Mouse (Mus musculus): ENCODE results near the gene Cdc14a. TPM values are rescaled to one million over a fixed set of nuclear protein-coding genes. Genes with fewer than 3 reads are reported as not detected.

The Cdc14a gene
- polyA plus RNA-seq, 1 experiment from 2014 or later, result 19.7 TPM

DNA sequence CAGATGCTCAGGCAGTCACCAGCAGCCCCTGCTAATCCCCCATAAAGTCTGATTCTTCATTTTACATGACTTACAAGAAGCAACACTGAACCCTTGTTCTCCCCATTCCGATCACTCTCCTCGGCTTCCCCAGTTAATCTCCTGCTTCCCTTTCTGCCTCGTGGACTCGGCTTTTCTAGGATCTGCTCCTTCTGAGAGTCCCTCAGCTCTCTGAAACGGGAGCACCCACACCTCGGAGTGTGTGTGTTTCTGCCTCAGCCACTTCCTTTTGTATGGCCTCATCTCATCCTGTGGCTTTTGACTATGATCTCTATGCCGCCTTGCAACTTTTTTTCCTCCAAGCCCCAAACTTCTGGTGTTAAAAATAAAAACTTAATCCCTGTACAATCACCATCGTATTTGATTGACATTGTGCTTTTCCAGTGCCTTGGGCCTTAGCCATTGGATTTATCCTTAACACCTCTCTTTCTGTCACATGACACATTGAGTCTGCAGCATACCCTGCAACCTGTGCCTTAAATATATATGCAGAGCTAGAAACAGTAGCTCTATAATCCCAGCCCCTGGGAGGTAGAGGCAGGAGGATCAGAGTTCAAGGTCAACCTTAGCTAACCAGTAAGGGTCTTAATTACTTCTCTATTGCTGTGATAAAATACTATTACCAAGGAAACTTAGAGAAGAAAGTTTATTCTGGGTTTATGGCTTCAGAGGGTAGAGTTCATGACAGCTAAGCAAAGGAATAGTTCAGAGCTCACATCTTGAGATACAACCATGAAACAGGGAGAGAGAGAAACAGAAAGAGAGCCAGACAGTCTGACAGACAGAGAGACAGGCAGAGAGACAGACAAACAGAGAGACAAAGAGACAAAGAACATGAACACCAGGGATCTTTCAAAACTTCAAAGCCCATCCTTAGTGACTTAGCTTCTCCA is 16.5 kb upstream of the Cdc14a start:
- H3K4me1 ChIP-seq (ENCODE audit: control insufficient read depth, insufficient read depth, low read length), result no peaks in the 10 kb centered on the region
- no peaks in the 10 kb centered on the region for H3K27me3 ChIP-seq (ENCODE audit: control insufficient read depth, insufficient read depth, low read length)
- no peaks in the 10 kb centered on the region for H3K36me3 ChIP-seq (ENCODE audit: control insufficient read depth, insufficient read depth, low read length)
- no peak overlapping the region for H3K9ac ChIP-seq (ENCODE audit: low read length)
- ATAC-seq (ENCODE audit: insufficient read depth, low FRiP score, low TSS enrichment) (no peak), DNase-seq (ENCODE audit: low spot score) (no peak)
- no peaks in the 10 kb centered on the region for H3K9me3 ChIP-seq (ENCODE audit: control insufficient read depth, low read length)
- no peak overlapping the region for H3K27ac ChIP-seq (ENCODE audit: low read depth, low read length)
- no peak overlapping the region for H3K4me3 ChIP-seq (ENCODE audit: low read depth, low read length)
- no peak overlapping the region for H3K4me2 ChIP-seq (ENCODE audit: low read depth)
- WGBS, result 79% methylated on average over 8 of the region's 8 CpGs

DNA sequence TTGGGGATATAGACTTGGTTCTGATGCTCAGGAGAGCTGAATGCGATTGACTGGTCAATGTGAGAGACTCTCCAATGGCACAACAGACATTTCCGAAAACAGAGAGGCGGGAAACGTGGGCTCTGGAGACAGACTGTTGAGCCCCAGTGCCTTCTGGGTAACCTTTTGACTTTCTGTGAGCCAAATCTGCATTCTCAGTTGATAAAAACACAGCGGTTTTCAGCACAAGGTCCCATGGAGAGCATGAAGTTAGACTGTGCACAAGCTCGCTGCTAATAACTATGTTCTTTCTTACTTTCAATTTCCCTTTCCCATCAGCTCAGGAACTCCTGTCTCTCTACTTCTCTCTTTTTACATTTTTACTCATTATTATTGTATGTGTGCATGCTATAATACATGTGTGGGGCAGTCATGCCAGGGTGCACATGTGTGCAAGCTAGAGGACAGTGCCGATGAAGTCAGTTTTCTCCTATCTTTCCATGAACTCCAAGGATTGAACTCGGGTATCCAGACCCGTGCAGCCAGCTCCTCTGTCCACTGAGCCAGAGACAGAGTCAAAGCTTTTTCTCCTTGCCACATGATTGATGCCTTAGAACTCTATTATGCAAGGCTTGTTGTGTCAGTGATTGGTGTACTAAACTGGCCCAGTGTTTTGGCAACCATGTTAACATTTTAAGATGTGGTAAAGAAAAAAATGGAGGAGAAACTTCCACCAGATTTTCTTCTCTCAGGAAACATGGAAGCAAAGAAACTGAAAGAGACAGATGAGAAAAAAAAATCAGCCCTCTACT is 13.2 kb upstream of the Cdc14a start:
- no peak for ATAC-seq (ENCODE audit: insufficient read depth, low FRiP score, low TSS enrichment)
- DNase-seq (ENCODE audit: low spot score), result no peak
- no peak overlapping the region for H3K27ac ChIP-seq (ENCODE audit: low read depth, low read length)
- H3K36me3 ChIP-seq (ENCODE audit: control insufficient read depth, insufficient read depth, low read length), result no peaks in the 10 kb centered on the region
- no peak overlapping the region for H3K4me3 ChIP-seq (ENCODE audit: low read depth, low read length)
- no peaks in the 10 kb centered on the region for H3K4me1 ChIP-seq (ENCODE audit: control insufficient read depth, insufficient read depth, low read length)
- 89% methylated on average over 9 of the region's 9 CpGs for WGBS
- H3K9me3 ChIP-seq (ENCODE audit: control insufficient read depth, low read length), result no peaks in the 10 kb centered on the region
- H3K9ac ChIP-seq (ENCODE audit: low read length), result no peak overlapping the region
- H3K4me2 ChIP-seq (ENCODE audit: low read depth), result no peak overlapping the region
- H3K27me3 ChIP-seq (ENCODE audit: control insufficient read depth, insufficient read depth, low read length), result no peaks in the 10 kb centered on the region

DNA sequence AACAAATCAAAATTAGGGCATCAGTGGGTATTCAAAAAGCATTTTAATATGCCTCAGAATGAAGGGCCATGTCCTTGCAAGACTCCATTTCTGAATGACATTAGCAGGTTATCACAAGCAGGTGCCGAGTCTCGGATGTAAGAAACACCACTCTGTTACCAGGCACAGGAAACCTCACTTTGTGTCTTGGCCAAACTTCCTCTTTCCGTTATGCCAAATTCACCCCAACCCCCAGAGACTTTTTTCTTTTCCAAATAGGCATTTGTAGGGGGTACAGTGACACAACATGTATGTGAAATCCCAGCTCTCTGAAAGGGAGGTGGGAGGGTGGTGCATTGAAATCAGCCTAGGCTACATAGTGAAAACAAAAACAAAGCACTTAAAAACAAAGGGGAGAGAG is 12.3 kb upstream of the Cdc14a start:
- no peak overlapping the region for H3K4me3 ChIP-seq (ENCODE audit: low read depth, low read length)
- no peaks in the 10 kb centered on the region for H3K9me3 ChIP-seq (ENCODE audit: control insufficient read depth, low read length)
- no peaks in the 10 kb centered on the region for H3K36me3 ChIP-seq (ENCODE audit: control insufficient read depth, insufficient read depth, low read length)
- no peak overlapping the region for H3K27ac ChIP-seq (ENCODE audit: low read depth, low read length)
- H3K4me2 ChIP-seq (ENCODE audit: low read depth), result no peak overlapping the region
- no peaks in the 10 kb centered on the region for H3K27me3 ChIP-seq (ENCODE audit: control insufficient read depth, insufficient read depth, low read length)
- H3K9ac ChIP-seq (ENCODE audit: low read length), result no peak overlapping the region
- H3K4me1 ChIP-seq (ENCODE audit: control insufficient read depth, insufficient read depth, low read length), result no peaks in the 10 kb centered on the region
- ATAC-seq (ENCODE audit: insufficient read depth, low FRiP score, low TSS enrichment), result no peak
- no peak for DNase-seq (ENCODE audit: low spot score)
- WGBS, result 83% methylated on average over 3 of the region's 3 CpGs

DNA sequence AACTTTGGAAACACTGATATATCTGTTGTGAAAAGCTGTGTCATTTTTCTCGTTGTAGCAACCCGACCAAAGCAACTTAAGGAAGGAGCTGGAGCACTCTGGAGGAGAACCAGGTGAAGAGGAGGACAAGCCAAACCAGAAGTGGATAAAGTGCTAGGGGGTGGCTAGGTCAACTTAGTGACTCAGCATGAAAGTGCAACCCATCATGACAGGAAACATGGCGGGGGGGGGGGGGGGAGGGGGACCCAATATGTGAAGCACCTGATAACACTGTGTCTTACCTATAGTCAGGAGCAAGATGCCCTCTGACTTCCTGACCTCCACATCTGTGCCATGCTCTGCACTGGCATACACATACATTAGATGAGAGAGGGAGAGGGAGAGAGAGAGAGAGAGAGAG is 10.9 kb upstream of the Cdc14a start:
- WGBS, result 84% methylated on average over 2 of the region's 3 CpGs
- no peak for DNase-seq (ENCODE audit: low spot score)
- no peak overlapping the region for H3K4me3 ChIP-seq (ENCODE audit: low read depth, low read length)

DNA sequence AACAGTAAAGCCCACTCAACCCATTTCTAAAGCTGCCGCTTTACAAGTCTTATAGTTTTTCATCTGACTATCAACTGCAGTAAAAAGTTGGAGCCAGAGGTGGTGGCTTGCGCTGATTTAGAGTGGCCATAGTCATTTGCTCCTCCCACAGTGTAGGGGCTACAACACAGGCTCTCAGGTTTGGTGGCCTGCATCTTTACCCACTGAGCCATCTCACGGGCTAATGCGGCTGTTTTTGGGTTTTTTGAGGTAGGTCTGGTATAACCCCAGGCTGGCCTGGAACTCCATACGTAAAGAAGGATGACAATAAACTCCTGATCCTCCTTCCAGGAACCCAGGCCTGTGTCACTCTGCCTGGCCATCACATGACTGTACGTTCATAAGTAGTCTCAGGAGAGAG is 2.1 kb upstream of the Cdc14a start:
- no peak for ATAC-seq (ENCODE audit: insufficient read depth, low FRiP score, low TSS enrichment)
- no peak for DNase-seq (ENCODE audit: low spot score)
- Histone ChIP-seq H3K4me3 (ENCODE audit: low read depth, low read length) (no peak overlapping the region), H3K36me3 (ENCODE audit: control insufficient read depth, insufficient read depth, low read length) (no peaks in the 10 kb centered on the region), H3K9me3 (ENCODE audit: control insufficient read depth, low read length) (no peaks in the 10 kb centered on the region), H3K27me3 (ENCODE audit: control insufficient read depth, insufficient read depth, low read length) (no peaks in the 10 kb centered on the region), H3K4me1 (ENCODE audit: control insufficient read depth, insufficient read depth, low read length) (peaks cover 13% of the 10 kb centered on the region), H3K27ac (ENCODE audit: low read depth, low read length) (no peak overlapping the region), H3K4me2 (ENCODE audit: low read depth) (no peak overlapping the region), H3K9ac (ENCODE audit: low read length) (no peak overlapping the region)
- WGBS, result 88% methylated on average over 6 of the region's 6 CpGs

More for the DNA sequence above, 10.9 kb upstream of the Cdc14a start:
- Histone ChIP-seq H3K27me3 (ENCODE audit: control insufficient read depth, insufficient read depth, low read length) (no peaks in the 10 kb centered on the region), H3K9me3 (ENCODE audit: control insufficient read depth, low read length) (no peaks in the 10 kb centered on the region), H3K9ac (ENCODE audit: low read length) (no peak overlapping the region), H3K4me2 (ENCODE audit: low read depth) (no peak overlapping the region), H3K36me3 (ENCODE audit: control insufficient read depth, insufficient read depth, low read length) (no peaks in the 10 kb centered on the region), H3K27ac (ENCODE audit: low read depth, low read length) (no peak overlapping the region), H3K4me1 (ENCODE audit: control insufficient read depth, insufficient read depth, low read length) (no peaks in the 10 kb centered on the region)
- no peak for ATAC-seq (ENCODE audit: insufficient read depth, low FRiP score, low TSS enrichment)

DNA sequence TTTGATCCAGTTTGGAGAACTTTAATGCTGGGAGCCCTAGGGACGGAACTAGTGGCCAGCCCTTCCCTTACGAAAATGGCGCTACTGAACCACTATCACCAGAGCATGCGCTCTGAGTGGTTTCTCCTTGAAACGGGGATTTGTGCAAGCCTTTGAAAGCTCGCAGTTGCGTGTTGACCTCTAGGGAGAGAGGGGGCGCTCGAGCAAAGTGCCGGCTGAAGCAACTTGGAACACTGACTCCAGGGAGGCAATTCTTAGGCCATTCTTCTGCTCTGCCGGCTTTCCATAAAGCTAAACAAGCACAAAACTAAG is 1.1 kb upstream of the Cdc14a start:
- Histone ChIP-seq H3K9ac (ENCODE audit: low read length) (peak overlapping the region; percentile 82), H3K4me2 (ENCODE audit: low read depth) (peak overlapping the region; percentile 89), H3K27ac (ENCODE audit: low read depth, low read length) (peak overlapping the region; percentile 79), H3K27me3 (ENCODE audit: control insufficient read depth, insufficient read depth, low read length) (no peaks in the 10 kb centered on the region), H3K4me3 (ENCODE audit: low read depth, low read length) (peak overlapping the region; percentile 72), H3K4me1 (ENCODE audit: control insufficient read depth, insufficient read depth, low read length) (peaks cover 13% of the 10 kb centered on the region), H3K9me3 (ENCODE audit: control insufficient read depth, low read length) (no peaks in the 10 kb centered on the region), H3K36me3 (ENCODE audit: control insufficient read depth, insufficient read depth, low read length) (no peaks in the 10 kb centered on the region)
- DNase-seq (ENCODE audit: low spot score), result peak; percentile 87
- WGBS, result 0% methylated on average over 11 of the region's 11 CpGs
- peak; percentile 40 for ATAC-seq (ENCODE audit: insufficient read depth, low FRiP score, low TSS enrichment)

DNA sequence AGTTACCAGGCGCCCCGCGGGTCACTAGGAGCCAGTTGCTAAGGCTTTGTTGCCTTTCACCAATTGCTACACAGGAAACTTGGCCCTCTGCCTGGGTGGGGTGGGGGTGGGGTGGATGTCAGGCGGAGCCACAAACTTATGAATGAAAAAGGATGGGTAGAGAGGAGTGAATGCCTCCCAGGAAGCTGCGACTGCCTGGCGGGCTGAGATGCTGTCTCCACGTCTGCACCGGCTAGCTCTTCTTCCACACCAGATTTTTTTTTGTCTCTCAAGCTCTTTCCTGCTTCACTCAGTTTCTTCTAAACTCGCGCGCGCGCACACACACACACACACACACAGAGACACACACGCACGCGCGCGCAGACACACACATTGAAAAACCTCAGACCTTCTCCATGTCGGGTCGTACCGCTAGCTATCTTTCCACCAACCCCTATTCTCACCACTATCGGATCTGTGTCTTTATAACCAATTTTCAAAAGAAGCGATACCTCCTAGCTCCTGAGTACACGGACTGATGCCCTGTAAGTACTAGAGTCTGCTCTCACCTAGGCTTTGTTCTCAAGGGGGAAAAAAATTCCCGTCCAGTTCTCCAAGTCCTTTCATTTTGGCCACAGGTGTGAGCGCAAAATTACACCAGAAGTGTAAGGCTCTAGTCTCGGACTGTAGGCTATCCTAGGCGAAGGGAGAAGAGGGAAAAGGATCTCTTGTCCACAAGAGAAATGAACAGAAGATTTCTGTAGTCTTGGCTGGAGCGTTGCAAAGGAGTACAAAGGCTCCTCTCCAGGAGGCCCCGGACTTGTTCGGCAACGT is 534 bp upstream of the Cdc14a start:
- Histone ChIP-seq H3K27ac (ENCODE audit: low read depth, low read length) (peak overlapping the region; percentile 79), H3K4me1 (ENCODE audit: control insufficient read depth, insufficient read depth, low read length) (peaks cover 13% of the 10 kb centered on the region), H3K4me3 (ENCODE audit: low read depth, low read length) (peak overlapping the region; percentile 72), H3K9ac (ENCODE audit: low read length) (peak overlapping the region; percentile 82), H3K36me3 (ENCODE audit: control insufficient read depth, insufficient read depth, low read length) (no peaks in the 10 kb centered on the region), H3K27me3 (ENCODE audit: control insufficient read depth, insufficient read depth, low read length) (no peaks in the 10 kb centered on the region), H3K9me3 (ENCODE audit: control insufficient read depth, low read length) (no peaks in the 10 kb centered on the region), H3K4me2 (ENCODE audit: low read depth) (peak overlapping the region; percentile 89)
- ATAC-seq (ENCODE audit: insufficient read depth, low FRiP score, low TSS enrichment) (peak; percentile 13; the same call in 1 of the 2 replicates), DNase-seq (ENCODE audit: low spot score) (no peak)
- WGBS, result under 1% methylated on average over 32 of the region's 32 CpGs

DNA sequence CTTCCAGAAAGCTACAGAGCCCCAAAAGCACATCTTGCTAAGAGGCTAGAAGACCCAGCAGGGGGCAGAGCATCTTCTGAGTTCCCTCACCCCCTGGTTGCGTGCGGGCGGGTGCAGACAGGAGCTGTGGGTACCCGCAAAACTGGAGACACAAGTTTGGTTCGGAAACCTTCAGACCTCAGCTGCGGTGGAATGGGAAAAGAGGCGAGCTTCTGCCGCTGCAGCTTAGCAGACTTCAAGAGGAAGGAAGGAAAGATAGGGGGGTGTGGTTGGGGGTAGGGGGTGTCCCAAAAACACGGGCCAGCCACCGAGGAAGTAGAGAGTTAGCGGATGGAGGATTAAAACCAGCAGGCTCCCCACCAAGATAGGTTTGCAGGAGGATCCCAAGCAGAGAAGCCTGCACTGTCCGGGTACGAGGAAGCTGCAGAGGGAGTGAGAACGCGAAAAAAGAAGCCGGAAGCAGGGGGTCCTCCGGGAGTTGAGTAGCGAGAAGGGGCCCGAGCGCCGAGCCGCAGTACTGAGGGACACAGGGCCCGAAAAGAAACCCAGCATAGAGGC is 958 bp downstream of the Cdc14a start:
- H3K4me3 ChIP-seq (ENCODE audit: low read depth, low read length), result peak overlapping the region; percentile 72
- peaks cover 13% of the 10 kb centered on the region for H3K4me1 ChIP-seq (ENCODE audit: control insufficient read depth, insufficient read depth, low read length)
- no peaks in the 10 kb centered on the region for H3K9me3 ChIP-seq (ENCODE audit: control insufficient read depth, low read length)
- H3K27me3 ChIP-seq (ENCODE audit: control insufficient read depth, insufficient read depth, low read length), result no peaks in the 10 kb centered on the region
- H3K9ac ChIP-seq (ENCODE audit: low read length), result peak overlapping the region; percentile 82
- WGBS, result under 1% methylated on average over 23 of the region's 23 CpGs
- peak overlapping the region; percentile 79 for H3K27ac ChIP-seq (ENCODE audit: low read depth, low read length)
- DNase-seq (ENCODE audit: low spot score), result peak; percentile 76
- no peaks in the 10 kb centered on the region for H3K36me3 ChIP-seq (ENCODE audit: control insufficient read depth, insufficient read depth, low read length)
- ATAC-seq (ENCODE audit: insufficient read depth, low FRiP score, low TSS enrichment), result peak; percentile 20
- H3K4me2 ChIP-seq (ENCODE audit: low read depth), result peak overlapping the region; percentile 89
